Mouse (Mus musculus) stomach, embryonic 15.5 days (tissue): ENCODE measurements at regions not wholly inside any gene's neighbourhood (a gene's known extent, or its start where the extent isn't known, plus 50 kb on each side); places are given as distances from the start of the nearest gene placed in this dataset.

Experiments used
- ATAC-seq: fragments of 200-750 bp; cut with Nextera tagmentation; 2 replicates; pipeline ENCODE4 v1.8.0; 2017; ENCODE audit warnings: low read depth, moderate number of reproducible peaks, moderate TSS enrichment; ENCODE audit not compliant: insufficient read depth, low FRiP score
- H3K27ac ChIP-seq: fragments of 300-500 bp; sonication (generic); 2 replicates; pipeline ENCODE4 v1.5.1; 2015; ENCODE audit warnings: mild to moderate bottlenecking, inconsistent platforms
- H3K27me3 ChIP-seq: fragments of 300-500 bp; sonication (generic); replicated peaks from 2 replicates; pipeline ENCODE4 v1.6.1; 2015; ENCODE audit warnings: inconsistent platforms
- H3K36me3 ChIP-seq: fragments of 300-500 bp; sonication (generic); 2 replicates; pipeline ENCODE4 v1.6.1; 2015; ENCODE audit warnings: inconsistent platforms
- H3K4me1 ChIP-seq: fragments of 300-500 bp; sonication (generic); 2 replicates; pipeline ENCODE4 v1.6.1; 2015; ENCODE audit warnings: inconsistent platforms
- H3K4me2 ChIP-seq: fragments of 300-500 bp; sonication (generic); 2 replicates; pipeline ENCODE4 v1.6.1; 2015; ENCODE audit warnings: mild to moderate bottlenecking, inconsistent platforms
- H3K4me3 ChIP-seq: fragments of 300-500 bp; sonication (generic); replicated peaks from 2 replicates; pipeline ENCODE4 v1.5.1; 2015; ENCODE audit warnings: inconsistent platforms
- H3K9ac ChIP-seq: fragments of 300-500 bp; sonication (generic); 2 replicates; pipeline ENCODE4 v1.6.1; 2015; ENCODE audit warnings: inconsistent platforms
- H3K9me3 ChIP-seq: fragments of 300-500 bp; sonication (generic); 2 replicates; pipeline ENCODE4 v1.6.1; 2016; ENCODE audit warnings: inconsistent platforms
- WGBS: fragments of 180-500 bp; shearing (Covaris S2); methylation state at CpG from one replicate; pipeline ENCODE4 v1.1.7; 2015; 5-methylcytosine and 5-hydroxymethylcytosine counted together

- H3K4me2 ChIP-seq = no peak overlapping the region
- H3K9ac ChIP-seq = no peak overlapping the region
- ATAC-seq = no peak
- no peak overlapping the region for H3K27ac ChIP-seq
- no peaks in the 10 kb centered on the region for H3K4me1 ChIP-seq
- WGBS = 59% methylated on average over 2 of the region's 2 CpGs
- H3K27me3 ChIP-seq = no peaks in the 10 kb centered on the region
- no peaks in the 10 kb centered on the region for H3K36me3 ChIP-seq
- H3K4me3 ChIP-seq = no peak overlapping the region
- H3K9me3 ChIP-seq = no peaks in the 10 kb centered on the region
Measured at GRCm38 (mm10) chr12:97218445-97218844, 1040.8 kb downstream of the Galc start.

- Histone ChIP-seq H3K4me1 (no peaks in the 10 kb centered on the region), H3K4me3 (no peak overlapping the region), H3K4me2 (no peak overlapping the region), H3K36me3 (no peaks in the 10 kb centered on the region), H3K9ac (no peak overlapping the region), H3K27ac (no peak overlapping the region), H3K27me3 (no peaks in the 10 kb centered on the region), H3K9me3 (no peaks in the 10 kb centered on the region)
- 60% methylated on average over 7 of the region's 7 CpGs for WGBS
- ATAC-seq = no peak
Measured at GRCm38 (mm10) chr12:97217608-97218007, 1041.7 kb downstream of the Galc start.

- Histone ChIP-seq H3K27me3 (no peaks in the 10 kb centered on the region), H3K9me3 (no peaks in the 10 kb centered on the region), H3K4me1 (no peaks in the 10 kb centered on the region), H3K27ac (no peak overlapping the region), H3K9ac (no peak overlapping the region), H3K4me2 (no peak overlapping the region), H3K36me3 (no peaks in the 10 kb centered on the region), H3K4me3 (no peak overlapping the region)
- WGBS = 44% methylated on average over 3 of the region's 3 CpGs
- no peak for ATAC-seq
Measured at GRCm38 (mm10) chr12:97203636-97204389, 1055.4 kb downstream of the Galc start.

- H3K36me3 ChIP-seq = no peaks in the 10 kb centered on the region
- no peak overlapping the region for H3K4me3 ChIP-seq
- no peaks in the 10 kb centered on the region for H3K9me3 ChIP-seq
- H3K27me3 ChIP-seq = no peaks in the 10 kb centered on the region
- H3K4me2 ChIP-seq = no peak overlapping the region
- H3K9ac ChIP-seq = no peak overlapping the region
- no peak overlapping the region for H3K27ac ChIP-seq
- no peak for ATAC-seq
- H3K4me1 ChIP-seq = no peaks in the 10 kb centered on the region
Measured at GRCm38 (mm10) chr12:97161853-97162252, 1097.4 kb downstream of the Galc start.

- H3K27me3 ChIP-seq = no peaks in the 10 kb centered on the region
- no peak overlapping the region for H3K27ac ChIP-seq
- no peak for ATAC-seq
- 64% methylated on average over 9 of the region's 9 CpGs for WGBS
- no peak overlapping the region for H3K9ac ChIP-seq
- H3K4me1 ChIP-seq = no peaks in the 10 kb centered on the region
- no peak overlapping the region for H3K4me2 ChIP-seq
- H3K4me3 ChIP-seq = no peak overlapping the region
- no peaks in the 10 kb centered on the region for H3K9me3 ChIP-seq
- no peaks in the 10 kb centered on the region for H3K36me3 ChIP-seq
Measured at GRCm38 (mm10) chr12:97161429-97161828, 1097.8 kb downstream of the Galc start.

- ATAC-seq = no peak
- WGBS = 59% methylated on average over 4 of the region's 4 CpGs
- H3K4me1 ChIP-seq = no peaks in the 10 kb centered on the region
Measured at GRCm38 (mm10) chr12:97158332-97158731, 1100.9 kb downstream of the Galc start.

GRCm38 (mm10) chr12:97157748-97158147 is 1101.5 kb downstream of the Galc start:
- Histone ChIP-seq H3K4me3 (no peak overlapping the region), H3K9me3 (no peaks in the 10 kb centered on the region), H3K36me3 (no peaks in the 10 kb centered on the region), H3K27ac (no peak overlapping the region), H3K4me1 (no peaks in the 10 kb centered on the region), H3K27me3 (no peaks in the 10 kb centered on the region), H3K4me2 (no peak overlapping the region), H3K9ac (no peak overlapping the region)
- no peak for ATAC-seq

More at GRCm38 (mm10) chr12:97158332-97158731, 1100.9 kb downstream of the Galc start:
- no peak overlapping the region for H3K9ac ChIP-seq
- no peaks in the 10 kb centered on the region for H3K9me3 ChIP-seq
- H3K4me2 ChIP-seq = no peak overlapping the region
- H3K4me3 ChIP-seq = no peak overlapping the region
- no peak overlapping the region for H3K27ac ChIP-seq
- no peaks in the 10 kb centered on the region for H3K36me3 ChIP-seq
- no peaks in the 10 kb centered on the region for H3K27me3 ChIP-seq

- H3K27ac ChIP-seq = no peak overlapping the region
- no peaks in the 10 kb centered on the region for H3K4me1 ChIP-seq
- WGBS = 60% methylated on average over 3 of the region's 3 CpGs
- no peaks in the 10 kb centered on the region for H3K9me3 ChIP-seq
- H3K36me3 ChIP-seq = no peaks in the 10 kb centered on the region
- no peak overlapping the region for H3K9ac ChIP-seq
- ATAC-seq = no peak
- H3K4me2 ChIP-seq = no peak overlapping the region
- H3K4me3 ChIP-seq = no peak overlapping the region
- H3K27me3 ChIP-seq = no peaks in the 10 kb centered on the region
Measured at GRCm38 (mm10) chr12:97156499-97157110, 1102.7 kb downstream of the Galc start.

GRCm38 (mm10) chr12:97142720-97143119 is 1116.5 kb downstream of the Galc start:
- Histone ChIP-seq H3K27ac (no peak overlapping the region), H3K27me3 (no peaks in the 10 kb centered on the region), H3K9ac (no peak overlapping the region), H3K9me3 (no peaks in the 10 kb centered on the region), H3K36me3 (no peaks in the 10 kb centered on the region), H3K4me3 (no peak overlapping the region), H3K4me1 (no peaks in the 10 kb centered on the region), H3K4me2 (no peak overlapping the region)
- no peak for ATAC-seq
- 69% methylated on average over 3 of the region's 3 CpGs for WGBS

- Histone ChIP-seq H3K9ac (no peak overlapping the region), H3K4me1 (no peaks in the 10 kb centered on the region), H3K27ac (no peak overlapping the region), H3K27me3 (no peaks in the 10 kb centered on the region), H3K36me3 (no peaks in the 10 kb centered on the region), H3K4me3 (no peak overlapping the region), H3K9me3 (no peaks in the 10 kb centered on the region), H3K4me2 (no peak overlapping the region)
- no peak for ATAC-seq
- 59% methylated on average over 7 of the region's 7 CpGs for WGBS
Measured at GRCm38 (mm10) chr12:97137924-97138323, 1121.3 kb downstream of the Galc start.

GRCm38 (mm10) chr12:97130276-97130675 is 1129.0 kb downstream of the Galc start:
- Histone ChIP-seq H3K4me2 (no peak overlapping the region), H3K9ac (no peak overlapping the region), H3K9me3 (no peaks in the 10 kb centered on the region), H3K36me3 (no peaks in the 10 kb centered on the region), H3K27ac (no peak overlapping the region), H3K27me3 (no peaks in the 10 kb centered on the region), H3K4me3 (no peak overlapping the region), H3K4me1 (no peaks in the 10 kb centered on the region)
- no peak for ATAC-seq

- Histone ChIP-seq H3K4me3 (no peak overlapping the region), H3K36me3 (no peaks in the 10 kb centered on the region), H3K27me3 (no peaks in the 10 kb centered on the region), H3K9me3 (no peaks in the 10 kb centered on the region), H3K4me2 (no peak overlapping the region), H3K4me1 (no peaks in the 10 kb centered on the region), H3K27ac (no peak overlapping the region), H3K9ac (no peak overlapping the region)
- WGBS = 42% methylated on average over 2 of the region's 2 CpGs
- peak; percentile 47; the same call in 1 of the 2 replicates for ATAC-seq
Measured at GRCm38 (mm10) chr12:97090577-97091214, 1168.6 kb downstream of the Galc start.
